Mouse (Mus musculus): ENCODE results near the gene Hist1h2bf.
A peak's percentile ranks its signal among the peaks of the same experiment; 100 is the strongest.
"Not testable (repeated sequence)": the region's sequence is repeated elsewhere in the genome, so short reads cannot be mapped to it uniquely, and the experiment has no call there.

The Hist1h2bf gene

DNA sequence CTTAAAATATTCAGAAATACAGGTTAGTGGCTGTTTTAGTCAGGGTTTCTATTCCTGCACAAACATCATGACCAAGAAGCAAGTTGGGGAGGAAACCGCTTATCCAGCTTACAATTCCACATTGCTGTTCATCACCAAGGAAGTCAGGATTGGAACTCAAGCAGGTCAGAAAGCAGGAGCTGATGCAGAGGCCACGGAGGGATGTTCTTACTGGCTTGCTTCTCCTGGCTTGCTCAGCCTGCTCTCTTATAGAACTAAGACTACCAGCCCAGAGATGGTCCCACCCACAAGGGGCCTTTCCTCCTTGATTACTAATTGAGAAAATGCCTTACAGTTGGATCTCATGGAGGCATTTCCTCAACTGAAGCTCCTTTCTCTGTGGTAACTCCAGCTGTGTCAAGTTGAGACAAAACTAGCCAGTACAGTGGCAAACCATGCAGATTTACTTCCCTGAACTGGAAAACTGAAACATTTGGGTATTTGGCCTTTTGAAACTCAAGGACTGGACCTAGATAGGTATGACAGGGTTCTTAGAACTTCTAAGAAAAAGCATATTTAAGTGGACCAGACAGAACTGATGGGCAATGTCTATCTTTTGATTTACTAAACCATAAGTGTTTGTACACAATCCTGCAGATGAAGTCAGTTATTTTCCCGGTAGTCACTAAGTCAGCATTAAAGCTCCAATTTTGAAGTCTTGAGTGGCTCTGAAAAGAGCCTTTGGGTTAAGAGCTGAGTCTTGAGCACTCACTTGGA lies 31.6 kb downstream of the Hist1h2bf start:
- DNase-seq = not testable (repeated sequence)

DNA sequence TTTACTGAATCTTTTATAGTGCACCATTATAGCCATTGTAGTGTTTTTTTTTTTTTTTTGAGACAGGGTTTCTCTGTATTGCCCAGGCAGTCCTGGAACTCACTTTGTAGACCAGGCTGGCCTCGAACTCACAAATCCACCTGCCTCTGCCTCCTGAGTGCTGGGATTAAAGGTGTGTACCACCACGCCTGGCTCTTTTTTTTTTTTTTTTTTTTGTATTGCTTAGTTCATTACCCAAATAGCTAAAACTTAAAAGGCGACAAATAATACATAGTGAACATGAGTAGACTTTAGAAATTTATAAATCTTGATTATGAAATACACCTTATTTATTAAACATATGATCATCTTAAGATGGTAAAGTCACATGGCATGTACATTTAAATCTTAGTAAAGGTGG lies 32.5 kb downstream of the Hist1h2bf start:
- no peak for DNase-seq

DNA sequence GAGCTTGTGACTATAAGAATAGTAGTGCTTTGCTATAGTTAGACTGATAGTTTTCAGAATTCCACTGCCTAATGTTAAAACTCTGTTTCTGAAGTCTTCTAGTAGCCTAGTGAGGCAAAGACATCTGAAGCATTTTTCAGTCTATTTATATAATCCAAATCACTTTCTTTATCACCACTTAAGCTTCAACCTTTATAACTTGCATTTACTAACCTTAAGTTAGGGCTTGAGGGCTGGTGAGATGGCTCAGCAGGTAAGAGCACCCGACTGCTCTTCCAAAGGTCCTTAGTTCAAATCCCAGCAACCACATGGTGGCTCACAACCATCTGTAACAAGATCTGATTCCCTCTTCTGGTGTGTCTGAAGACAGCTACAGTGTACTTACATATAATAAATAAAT lies 34.2 kb downstream of the Hist1h2bf start:
- DNase-seq = not testable (repeated sequence)

DNA sequence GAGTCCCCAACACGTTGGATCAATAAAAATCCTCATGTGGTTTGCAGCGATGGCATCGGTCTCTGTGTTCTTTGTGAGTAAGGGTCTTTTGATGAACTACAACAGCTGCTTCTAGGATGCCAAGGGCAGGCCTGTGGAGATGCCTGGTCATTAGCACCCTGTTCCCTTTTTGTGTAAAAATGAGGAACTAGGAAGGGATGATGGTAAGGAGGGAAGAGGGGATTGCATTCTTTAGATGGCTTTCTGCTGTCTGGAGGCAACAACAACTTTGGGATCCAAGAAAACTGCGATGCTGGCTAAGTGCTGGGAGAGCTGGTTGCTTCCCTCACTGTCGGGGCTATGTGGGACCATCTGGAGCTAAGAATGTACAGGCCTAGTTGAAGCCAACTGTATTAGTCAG lies 35.7 kb downstream of the Hist1h2bf start:
- no peak for DNase-seq

DNA sequence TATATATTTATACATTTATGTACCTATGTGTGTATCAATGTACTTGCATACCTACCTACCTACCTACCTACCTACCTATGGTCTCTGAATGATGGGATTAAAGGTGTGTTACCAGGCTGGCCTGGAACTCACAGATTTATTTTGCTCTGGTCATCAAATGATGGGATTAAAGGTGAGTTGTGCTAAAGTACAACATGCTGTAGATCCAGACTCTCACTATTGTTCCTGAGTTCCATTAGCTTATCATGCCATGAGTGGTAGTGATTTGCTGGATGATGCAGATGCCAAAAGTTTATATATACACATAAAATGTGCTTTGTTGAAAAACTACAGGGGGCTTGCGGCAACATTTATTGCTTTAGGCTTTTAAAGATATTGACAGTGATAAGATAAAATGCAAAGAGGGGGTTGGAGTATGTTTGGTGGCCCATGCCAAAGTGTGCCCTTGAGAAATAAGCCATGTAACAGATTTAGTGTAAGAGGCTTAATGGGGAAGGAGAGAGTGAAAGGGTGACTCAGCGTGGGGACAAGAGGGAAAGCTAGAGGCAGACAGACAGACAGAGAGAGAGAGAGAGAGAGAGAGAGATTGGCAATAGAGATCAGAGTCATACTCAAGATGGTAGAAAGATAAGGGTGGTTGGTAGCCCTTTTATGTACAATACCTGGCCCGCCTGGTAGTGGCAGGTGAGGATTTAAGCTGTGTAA lies 36.8 kb downstream of the Hist1h2bf start:
- no peak for DNase-seq

DNA sequence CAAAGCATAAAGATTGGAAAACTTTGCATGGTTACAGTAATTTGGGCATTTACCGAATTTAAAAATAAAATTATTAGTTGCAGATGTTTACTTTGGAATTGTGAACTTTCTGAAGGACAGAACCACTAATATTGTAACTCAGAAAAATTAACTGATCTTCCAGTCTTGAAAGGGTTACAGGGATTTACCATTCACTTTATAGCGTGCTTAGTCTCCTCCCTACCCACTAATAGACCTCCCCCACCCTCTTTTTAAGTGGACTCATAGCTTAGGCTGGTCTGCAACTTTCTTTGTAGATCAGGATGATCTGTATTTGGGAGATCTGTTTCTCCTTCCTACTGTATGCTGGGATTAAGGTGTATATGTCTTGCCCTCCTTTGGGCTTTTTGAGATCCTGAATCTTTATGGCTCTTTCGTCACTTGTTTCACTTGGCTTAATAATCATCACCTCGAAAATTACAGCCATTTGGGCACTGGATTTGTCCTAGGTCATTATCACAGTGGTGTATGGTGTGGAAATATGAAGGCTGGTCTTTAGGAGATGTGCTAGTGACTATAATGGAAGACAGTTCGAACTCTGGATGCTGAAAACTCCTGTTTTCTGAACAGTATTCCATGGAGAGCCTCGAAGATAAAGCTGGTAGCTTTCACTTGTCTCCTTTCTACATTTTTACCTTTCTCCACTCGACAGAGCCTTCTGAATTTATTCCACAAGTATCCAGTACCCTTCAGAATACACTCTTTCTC lies 37.7 kb downstream of the Hist1h2bf start:
- no peak for DNase-seq

DNA sequence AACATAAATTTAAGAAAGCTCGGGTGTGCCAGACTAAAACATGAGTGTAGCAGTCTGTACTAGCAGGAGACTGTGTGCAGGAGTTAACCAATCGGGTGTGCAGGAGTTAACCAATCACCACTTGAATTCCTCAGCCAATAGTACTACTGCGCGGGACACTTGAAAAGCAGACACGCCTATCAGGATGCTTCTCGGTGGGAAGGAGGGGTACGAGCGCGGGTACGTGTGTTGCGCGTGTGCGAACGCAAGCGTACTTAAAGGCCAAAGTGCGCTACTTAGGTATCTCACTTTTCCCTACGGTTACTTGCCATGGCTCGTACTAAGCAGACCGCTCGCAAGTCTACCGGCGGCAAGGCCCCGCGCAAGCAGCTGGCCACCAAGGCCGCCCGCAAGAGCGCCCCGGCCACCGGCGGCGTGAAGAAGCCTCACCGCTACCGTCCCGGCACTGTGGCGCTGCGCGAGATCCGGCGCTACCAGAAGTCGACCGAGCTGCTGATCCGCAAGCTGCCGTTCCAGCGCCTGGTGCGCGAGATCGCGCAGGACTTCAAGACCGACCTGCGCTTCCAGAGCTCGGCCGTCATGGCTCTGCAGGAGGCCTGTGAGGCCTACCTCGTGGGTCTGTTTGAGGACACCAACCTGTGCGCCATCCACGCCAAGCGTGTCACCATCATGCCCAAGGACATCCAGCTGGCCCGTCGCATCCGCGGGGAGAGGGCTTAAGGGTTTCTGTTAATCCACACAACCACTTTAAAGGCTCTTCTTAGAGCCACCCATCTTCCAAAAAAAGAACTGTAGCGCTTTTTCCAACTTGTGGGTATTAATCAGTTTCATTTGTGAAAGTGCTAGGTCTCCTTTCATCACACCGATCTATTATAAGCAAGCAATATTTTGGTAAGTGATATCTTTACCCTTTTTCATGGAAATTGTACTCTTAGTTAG lies 38.6 kb downstream of the Hist1h2bf start, which contains the start of gene Hist1h3g:
Hist1h3g (plus strand) TSS at position 286 of the 939 bp plus-strand sequence.
- peak; percentile 89 for DNase-seq

DNA sequence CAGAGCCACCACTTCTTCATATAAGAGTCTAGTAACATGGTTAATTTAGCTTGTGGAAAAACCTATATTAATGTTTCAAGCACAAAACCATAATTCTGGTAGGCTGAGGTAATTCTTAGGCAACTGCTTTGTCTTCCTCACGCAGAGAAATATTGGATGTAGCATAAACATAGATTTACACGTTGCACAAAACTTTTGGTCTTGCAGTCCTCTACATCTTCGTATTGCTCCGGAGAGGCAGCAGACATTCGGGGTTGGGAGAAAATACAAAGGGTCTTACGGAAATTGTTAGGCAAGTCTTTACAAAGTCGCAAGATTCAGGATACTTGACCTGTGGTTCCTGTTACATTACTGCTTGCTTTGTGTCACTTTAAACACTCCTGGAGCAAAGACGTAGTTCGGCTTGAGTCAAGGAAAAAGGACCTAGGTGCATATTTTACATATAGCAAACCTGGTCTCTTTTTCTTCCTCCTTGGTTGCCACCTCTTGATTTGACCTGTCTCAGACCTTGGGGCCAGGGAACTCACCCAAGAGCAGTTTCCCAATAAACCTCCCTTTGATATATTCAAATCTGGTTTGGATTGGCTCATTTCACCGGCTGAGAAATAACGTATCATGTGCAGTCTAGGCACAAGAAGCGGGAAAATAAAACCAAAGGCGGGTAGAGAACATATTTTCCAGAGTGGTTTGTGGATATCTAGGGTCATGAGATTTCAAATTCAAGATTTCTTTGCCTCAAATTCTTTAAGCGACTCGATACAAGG lies 39.4 kb downstream of the Hist1h2bf start:
- DNase-seq = peak; percentile 39

DNA sequence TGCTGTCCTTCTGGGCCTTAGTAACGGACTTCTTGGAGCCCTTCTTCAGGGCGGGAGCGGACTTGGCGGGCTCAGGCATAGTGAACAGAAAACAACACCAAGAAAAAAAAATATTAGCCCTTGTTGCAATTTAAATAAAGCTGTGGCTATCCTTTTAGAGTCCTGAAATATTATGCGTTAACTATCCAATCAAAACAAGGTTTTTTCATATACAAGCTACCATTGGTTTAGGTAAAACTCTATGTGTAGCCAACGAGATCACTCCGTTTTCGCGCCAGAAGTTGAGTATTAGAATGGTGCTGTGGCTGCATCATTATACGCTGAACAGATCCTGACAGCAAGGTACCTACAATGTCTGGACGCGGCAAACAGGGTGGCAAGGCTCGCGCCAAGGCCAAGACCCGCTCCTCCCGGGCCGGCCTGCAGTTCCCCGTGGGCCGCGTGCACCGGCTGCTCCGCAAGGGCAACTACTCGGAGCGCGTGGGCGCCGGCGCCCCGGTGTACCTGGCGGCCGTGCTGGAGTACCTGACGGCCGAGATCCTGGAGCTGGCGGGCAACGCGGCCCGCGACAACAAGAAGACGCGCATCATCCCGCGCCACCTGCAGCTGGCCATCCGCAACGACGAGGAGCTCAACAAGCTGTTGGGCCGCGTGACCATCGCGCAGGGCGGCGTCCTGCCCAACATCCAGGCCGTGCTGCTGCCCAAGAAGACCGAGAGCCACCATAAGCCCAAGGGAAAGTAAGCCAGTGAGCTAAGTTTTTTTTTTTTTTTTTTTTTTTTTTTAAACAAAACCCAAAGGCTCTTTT lies 40.2 kb downstream of the Hist1h2bf start, which contains the start of gene Hist1h2af:
Hist1h2af (plus strand) TSS at position 347 of the 808 bp plus-strand sequence.
- peak; percentile 76 for DNase-seq

DNA sequence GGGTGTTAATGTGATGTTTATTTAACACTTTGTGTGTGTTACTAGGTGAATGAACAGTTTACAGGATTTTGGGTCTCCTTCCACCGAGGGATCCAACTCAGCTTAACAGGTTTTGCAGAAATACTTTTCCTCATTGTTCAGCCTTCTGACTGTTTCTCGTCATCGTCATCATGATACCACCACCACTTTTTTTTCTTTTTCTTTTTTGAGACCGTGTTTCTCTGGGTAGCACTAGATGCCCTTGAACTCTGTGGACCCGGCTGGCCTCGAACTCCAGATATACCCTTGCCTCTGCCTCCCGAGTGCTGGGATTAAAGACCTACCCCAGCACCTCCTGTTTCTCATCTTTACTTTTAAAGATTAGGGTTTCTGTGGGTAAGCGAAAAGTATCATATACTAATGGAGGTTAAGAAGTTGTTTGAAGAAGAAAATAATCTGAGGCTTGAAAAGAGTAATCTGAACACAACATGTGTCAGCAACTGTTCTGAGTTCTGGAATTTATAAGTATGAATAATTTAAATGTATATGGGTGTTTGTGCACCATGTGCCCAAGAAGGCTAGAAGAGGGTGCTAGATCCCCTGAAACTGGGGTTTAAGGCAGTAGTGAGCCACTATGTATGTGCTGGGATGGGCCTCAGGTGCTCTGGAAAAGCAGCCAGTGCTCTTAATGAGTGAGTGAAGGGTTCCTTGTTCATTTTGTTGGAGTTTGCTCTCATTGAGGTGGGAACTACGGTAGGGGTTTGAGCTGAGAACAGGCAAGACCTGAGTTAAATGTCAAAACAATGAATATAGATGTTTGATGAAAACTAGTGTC lies 41.5 kb downstream of the Hist1h2bf start:
- no peak for DNase-seq

DNA sequence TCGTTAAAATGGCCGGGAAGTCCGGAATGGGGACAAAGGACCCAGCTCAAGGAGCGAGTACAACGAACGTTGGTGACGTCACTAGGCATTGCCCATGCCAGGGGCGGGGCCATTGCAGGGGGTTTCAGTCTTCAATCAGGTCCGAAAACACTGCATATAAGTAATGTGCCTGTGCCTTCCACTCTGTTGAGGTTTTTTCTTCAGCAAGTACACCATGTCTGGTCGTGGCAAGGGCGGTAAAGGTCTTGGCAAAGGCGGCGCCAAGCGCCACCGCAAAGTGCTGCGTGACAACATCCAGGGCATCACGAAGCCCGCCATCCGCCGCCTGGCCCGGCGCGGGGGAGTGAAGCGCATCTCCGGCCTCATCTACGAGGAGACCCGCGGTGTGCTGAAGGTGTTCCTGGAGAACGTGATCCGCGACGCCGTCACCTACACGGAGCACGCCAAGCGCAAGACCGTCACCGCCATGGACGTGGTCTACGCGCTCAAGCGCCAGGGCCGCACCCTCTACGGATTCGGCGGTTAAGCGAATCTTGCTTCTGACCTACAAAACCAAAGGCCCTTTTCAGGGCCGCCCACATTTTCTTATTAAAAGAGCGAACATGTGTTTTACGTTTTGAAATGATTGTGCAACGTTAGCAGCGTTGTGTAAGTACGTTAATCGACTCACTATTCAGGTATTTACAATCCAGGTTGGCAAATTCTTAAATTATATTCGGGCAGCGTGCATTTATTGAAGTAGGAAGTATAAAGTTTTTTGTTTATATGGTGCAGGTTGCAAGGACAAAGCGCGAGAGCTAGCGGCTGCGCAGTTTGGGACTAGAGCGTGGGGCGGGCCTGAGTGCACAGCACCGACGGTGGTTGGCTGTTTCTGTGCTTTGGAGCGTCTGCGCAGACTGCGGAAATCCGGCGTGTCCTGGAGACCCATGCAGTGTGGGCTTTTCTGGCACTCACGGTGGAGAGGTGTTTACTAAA lies 42.8 kb downstream of the Hist1h2bf start, which contains the start of gene Hist1h4h:
Hist1h4h (plus strand) TSS at position 150 of the 975 bp plus-strand sequence.
- peak; percentile 98 for DNase-seq

DNA sequence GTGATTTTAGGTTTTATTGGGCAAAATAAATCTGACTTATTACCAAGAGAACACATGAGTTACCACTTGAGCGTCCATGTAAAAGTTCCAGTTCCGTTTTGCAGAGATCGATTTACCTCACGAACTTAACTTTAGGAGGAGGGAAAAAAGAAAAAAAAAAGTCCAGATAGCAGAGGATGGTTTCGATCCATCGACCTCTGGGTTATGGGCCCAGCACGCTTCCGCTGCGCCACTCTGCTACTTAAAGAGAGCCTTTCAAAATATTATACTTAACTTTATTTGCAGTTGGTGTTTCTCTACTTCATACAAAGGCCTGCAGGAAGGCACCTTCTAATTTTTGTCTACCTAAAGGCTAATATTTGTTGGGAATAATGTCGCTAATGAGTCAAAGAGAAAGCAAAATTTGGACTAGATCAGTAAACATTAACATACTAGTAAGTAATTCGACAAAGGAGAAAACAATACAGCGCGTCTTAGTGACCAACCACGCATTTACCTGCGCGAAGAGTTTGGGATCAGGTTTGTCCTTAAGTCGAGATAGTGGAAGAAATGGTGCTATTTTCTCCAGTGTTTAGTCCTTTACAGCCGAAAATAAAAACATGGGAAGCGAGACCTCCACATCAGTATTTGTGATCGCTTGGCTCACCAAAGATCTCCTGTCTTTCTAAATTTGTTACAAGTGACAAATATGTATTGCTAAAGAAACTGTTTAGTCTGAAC lies 43.7 kb downstream of the Hist1h2bf start:
- peak; percentile 75 for DNase-seq

DNA sequence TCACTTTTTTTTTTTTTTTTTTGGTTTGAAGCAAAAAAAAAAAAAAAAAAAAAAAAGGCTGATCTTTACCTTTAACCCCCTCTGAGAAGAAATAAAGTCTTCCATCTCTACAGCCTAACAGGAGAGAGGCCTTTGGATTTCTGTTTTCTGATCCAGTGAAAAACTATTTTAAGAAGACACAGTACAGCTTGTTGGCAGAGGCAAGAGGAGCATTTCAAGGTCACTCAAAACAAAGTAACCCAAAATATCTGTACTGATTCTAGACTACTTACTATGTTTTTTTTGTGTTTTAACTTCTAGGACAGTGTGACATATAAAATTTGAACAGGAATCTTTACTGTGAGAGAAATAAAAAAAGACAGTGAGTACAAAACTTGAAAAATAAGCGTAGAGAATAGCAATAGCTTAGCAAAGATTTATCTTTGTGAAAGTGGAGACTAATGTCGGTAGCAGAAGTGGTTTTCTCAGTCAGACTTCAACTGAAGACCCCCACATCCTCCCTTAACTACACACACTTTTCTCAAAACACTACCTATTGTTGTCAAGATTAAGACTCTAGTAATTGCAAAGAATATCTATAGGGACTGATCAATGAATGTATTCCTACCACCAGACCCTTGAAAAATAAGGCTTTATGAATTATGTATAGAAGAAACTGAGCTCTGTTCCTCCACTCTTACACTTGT lies 44.4 kb downstream of the Hist1h2bf start:
- DNase-seq = no peak

DNA sequence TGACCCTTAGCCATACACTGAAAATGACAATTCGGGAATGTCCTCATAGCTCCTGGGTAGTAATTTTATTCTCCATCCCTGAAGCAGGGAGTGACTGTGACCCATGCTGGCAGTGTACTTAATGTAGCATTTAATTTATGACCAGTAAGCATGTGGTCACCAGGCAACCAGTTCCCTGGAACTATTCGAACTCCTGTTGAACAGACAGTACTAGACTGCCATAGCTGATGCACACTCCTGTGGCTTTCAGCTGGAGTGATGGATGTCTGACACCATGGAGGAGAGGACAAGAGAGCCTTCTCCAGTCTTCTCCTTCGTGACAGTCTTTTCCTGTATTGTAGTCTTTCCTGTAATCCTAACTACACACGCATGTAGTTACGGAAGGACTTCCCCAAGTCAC lies 45.0 kb downstream of the Hist1h2bf start:
- no peak for DNase-seq

DNA sequence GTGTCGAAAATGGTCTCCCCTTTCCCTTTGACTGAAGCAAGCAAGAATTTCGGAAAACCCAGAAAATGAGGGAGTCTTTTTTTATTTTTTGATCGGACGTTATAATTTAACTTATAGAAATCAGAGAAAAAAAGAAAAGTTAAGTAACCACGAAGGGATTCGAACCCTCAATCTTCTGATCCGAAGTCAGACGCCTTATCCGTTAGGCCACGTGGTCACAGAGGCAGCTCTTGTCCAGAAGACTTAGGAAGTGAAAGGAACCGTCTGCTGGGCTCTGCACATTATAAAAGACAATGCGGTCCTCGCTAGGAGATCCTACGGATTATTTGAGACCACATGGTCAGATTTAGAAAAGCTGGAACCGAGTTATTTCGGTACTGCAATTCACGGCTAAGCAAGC lies 47.7 kb downstream of the Hist1h2bf start:
- peak; percentile 91 for DNase-seq

DNA sequence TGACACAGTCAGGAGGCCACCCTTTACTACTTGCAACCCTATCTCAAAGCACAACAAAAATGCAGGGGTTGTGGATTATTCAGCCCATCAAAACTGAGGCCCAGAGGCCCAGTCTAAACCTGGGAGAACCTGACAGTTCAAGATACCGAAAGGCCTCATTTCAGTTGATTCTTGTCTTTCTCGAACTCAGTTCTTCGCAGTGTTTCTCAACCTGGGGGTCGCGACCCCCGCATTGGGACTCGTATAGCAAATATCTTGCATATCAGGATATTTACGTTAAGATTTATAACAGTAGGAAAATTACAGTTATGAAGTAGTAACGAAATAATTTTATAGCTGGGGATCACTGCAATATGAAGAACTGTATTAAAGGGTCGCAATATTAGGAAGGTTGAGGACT lies 48.1 kb downstream of the Hist1h2bf start:
- DNase-seq = no peak

DNA sequence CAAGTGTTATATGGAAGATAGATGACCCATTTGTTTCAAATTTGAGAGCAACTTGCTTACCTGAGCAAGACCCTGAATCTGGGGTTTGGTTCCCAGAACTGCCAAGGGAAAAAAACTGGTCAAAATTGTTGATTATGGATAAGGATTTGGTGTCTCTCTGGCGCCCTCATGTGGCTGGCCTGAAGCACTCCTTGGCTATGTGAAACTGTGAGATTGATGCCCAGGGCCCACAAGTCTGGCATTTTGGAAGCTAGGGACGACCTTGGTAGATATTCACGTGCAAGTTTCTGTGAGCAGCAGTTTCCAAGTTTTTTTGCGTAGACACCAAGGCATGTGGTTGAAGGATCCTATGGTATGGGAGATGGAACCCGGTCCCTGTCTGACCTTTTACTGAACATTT lies 49.3 kb downstream of the Hist1h2bf start:
- peak; percentile 78 for DNase-seq
